Mouse (Mus musculus) telencephalon, adult 2 months (tissue): ENCODE measurements at regions not wholly inside any gene's neighbourhood (a gene's known extent, or its start where the extent isn't known, plus 50 kb on each side); places are given as distances from the start of the nearest gene placed in this dataset.

ENCODE experiments used
- DNase-seq: peaks from one replicate; pipeline ENCODE4 v3.0.0-alpha.2; 2011; ENCODE audit warnings: low read depth, low spot score

DNA sequence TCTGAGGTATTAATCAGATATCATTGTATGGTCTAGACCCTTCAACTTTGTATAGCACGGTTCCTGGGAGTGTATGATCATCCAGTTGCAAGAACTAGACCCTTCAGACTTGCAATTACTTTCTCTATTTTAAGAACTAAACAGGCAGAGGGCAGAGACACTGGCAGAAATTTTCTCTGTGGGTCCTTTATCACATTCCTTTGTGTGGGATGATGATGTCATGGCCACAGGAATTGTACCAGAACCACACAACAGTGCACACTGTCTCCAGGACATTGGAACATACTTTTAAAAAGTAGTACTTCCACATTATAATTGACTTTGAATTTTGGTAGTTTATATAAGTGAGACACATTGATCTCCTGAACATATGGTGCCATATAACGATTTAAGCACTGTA lies 674.2 kb downstream of the Rfpl4b start:
- DNase-seq = no peak

DNA sequence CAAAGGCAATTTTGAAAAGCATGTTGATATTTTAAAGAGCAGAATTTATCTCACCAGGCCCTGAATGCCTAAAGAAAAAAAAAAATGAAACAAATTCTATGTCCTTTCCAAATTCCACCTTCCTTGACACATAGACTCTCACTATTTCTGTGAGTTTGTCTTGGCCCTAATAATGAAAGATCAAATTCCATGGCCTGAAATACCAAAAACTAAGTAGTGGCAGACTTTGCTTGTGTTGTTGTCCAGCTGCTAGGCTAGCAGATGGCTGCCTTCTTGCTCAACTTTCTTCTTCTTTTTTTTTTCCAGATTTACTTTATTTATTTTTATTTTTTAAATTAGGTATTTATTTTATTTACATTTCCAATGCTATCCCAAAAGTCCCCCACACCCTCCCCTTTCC lies 682.4 kb downstream of the Rfpl4b start:
- no peak for DNase-seq

DNA sequence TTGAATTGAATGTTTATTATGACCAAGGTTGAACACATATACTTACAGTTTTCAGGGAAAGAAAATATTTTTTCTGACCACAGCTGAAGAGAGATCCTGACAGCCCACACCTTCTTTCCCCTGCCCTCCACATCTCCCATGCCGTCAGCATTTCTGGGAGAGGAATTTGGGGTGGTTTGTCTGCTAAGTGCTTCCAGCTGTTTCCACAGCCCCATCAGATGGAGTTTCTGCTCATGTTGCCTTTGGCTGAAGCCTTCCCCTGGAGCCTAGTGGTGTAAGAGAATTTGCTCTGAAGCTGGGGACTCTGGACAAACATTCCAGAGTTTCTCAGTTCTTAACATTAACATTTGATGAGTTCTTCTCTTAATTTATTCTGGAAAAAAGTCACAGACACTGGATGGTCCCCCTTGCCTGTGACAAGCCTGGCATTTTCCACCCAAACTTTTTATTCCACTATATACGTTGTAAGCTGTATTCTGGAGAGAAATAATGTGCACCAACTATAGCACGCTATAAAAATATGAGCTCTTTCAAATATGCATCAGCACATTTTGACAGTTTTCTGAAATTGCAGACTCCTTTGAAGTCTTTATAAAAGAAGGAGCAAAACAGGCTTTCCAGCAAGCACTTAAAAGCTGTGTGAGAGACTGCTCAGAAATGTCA lies 699.5 kb downstream of the Rfpl4b start:
- no peak for DNase-seq

DNA sequence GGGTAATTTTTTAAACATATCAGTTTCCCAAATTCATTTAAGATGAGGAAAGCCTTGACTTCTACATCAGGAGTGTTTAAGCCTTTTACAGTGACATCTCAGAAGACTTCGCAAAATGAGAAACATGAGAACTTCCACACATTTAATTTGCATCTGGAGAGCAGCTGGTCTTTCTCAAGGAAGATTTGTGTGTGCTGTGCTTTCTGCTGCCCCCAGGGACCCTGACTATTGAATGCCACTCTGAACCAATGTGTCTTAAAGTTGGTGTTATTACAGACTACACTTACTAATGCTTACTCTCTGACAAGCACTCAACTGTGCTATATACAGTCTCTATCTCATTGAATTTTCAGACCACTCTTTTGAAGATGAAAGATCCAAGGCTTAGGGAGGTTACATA lies 703.0 kb downstream of the Rfpl4b start:
- no peak for DNase-seq

DNA sequence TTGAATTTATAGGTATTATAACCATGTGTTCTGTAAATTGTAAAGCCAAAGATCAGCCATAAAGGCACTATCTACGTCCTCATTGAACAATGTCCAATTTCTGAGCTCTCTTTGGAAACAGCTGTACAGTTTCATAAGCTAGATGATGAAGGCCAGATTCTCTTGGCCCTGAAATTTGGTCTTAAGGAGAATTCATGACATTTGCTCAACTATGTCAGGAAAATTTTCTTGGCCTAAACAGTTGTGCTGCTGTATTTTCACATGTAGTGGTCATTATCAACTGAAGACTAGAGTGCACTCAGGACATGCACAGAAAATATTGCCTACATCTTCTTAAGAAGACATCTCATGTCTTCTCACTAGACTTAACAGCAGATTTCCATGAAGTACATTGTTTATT lies 705.1 kb downstream of the Rfpl4b start:
- no peak for DNase-seq

DNA sequence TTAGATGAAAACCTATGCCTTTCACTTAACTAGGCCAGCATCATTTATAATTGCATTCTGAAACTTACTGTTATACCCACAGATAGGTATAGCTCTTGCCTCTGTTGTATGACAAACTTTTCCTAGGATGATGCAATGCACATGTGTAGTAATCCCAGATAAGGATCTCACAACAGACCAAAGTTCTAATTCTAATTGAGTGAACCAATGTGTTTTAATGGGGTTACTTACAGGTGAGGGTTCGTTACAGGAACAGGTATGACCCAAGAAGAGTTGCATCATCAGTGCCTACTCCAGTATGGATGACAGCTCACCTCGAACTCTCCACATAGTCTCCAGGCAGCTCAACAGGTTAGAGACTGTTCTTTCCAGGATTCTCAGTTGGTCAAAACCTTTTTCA lies 707.4 kb downstream of the Rfpl4b start:
- DNase-seq = no peak

DNA sequence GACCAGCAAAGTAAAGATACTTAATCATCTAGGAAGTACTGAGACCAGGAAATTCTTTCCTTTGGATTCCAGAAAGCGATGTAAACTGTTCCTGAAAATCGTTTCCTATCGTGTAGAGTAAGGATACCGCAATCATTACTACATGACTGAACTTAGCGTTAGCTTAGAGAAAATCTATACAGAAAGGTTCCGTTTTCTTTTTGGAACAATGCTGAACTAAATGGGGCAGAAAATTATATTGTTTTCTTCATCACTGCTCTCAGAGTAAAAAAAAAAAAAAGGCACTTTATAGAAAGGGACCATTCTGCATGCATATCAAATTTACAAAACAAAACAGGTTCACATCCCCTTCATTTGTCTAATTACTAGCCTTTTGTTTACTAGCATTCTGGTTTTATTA lies 713.0 kb downstream of the Rfpl4b start:
- DNase-seq = no peak

DNA sequence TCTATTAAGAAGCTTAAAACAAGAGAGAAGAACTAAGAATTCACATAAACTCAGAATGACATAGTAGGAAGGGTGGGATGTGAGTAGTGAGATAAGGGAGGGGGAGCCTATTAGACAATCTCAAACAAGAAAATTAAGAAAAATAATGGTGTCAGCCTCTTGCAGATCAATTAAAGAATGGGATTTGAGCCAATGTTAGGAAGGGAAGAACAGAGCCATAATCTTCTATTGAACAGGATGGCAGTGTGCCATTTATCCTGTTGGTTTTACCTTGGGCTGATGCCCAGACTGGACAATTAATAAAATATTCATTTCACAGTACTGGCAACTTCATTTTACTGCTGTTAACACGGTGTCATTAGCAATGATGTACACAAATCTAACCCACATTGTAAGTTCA lies 718.0 kb downstream of the Rfpl4b start:
- DNase-seq = no peak

DNA sequence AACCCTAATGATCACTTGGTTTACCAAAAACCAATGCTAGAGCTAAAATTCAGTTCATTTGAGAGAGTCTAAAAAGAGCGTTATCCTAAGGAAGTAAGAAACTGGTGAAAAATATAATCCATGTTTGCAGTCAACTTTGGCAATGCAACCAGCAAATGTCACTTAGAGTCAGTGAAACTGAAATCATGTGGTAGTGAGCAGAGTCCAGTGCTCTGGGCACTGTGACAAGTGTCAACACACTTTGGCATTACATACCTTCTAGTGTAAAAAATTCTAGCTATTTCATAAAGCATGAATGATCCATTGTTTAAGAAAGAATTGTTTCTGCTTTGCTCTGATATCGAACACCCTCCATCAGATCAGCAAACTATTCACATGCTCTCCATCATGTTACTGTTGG lies 743.1 kb downstream of the Rfpl4b start:
- no peak for DNase-seq

DNA sequence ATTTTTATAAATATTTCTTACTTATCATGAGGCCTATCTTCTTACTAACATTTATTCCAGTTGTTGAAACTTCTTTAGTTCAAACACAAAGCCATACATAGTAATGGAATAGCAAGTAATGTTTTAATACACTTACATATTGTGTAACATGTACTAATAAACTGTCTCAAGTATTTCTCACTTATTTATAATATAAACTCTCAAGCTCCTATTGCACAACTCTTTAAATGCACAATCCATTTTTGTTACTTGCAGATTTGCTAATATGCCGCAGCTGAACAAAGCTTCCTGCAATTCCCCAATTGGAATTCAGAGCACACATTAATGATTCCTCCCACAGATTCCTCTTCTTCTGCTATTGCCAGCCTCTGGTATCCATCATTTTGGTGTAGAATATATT lies 749.2 kb downstream of the Rfpl4b start:
- DNase-seq = peak; percentile 13

DNA sequence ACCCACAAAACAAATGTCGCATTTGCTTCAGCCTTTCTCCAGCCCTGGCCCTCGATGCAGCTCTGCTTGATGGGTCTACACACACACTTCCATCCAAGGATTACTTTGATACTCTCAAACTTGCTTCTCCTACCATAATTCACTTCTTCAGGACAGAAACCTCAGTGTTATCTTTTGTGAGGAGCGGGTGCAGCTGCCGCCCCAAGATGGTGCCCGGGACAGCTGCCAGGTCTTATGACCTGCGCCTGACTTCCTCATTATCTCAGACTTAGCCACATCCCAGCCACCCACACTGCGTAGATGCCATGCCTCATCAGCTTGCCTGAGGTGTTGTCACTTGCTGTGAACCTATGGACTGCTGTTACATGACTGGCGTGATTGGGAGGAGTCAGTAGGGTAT lies 762.5 kb downstream of the Rfpl4b start:
- no peak for DNase-seq

DNA sequence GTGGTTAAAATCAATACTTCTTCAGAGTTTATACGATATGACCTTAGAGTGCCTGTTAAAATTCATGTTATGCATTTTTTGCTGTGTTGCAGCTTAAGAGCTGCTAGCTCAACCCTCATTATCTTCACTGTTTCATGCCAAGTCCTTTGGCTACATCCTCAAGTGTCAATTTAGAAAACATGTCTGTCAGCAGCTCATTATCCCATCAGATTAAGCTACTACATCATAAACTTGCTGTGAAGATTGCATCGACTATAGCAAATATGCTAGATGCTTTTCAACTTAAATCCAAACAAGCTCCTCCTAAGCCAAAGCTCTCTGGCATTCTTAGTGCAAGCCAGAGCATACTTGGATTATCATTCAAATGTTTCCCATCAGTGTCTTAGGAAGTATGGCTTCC lies 811.1 kb downstream of the Rfpl4b start:
- DNase-seq = no peak

DNA sequence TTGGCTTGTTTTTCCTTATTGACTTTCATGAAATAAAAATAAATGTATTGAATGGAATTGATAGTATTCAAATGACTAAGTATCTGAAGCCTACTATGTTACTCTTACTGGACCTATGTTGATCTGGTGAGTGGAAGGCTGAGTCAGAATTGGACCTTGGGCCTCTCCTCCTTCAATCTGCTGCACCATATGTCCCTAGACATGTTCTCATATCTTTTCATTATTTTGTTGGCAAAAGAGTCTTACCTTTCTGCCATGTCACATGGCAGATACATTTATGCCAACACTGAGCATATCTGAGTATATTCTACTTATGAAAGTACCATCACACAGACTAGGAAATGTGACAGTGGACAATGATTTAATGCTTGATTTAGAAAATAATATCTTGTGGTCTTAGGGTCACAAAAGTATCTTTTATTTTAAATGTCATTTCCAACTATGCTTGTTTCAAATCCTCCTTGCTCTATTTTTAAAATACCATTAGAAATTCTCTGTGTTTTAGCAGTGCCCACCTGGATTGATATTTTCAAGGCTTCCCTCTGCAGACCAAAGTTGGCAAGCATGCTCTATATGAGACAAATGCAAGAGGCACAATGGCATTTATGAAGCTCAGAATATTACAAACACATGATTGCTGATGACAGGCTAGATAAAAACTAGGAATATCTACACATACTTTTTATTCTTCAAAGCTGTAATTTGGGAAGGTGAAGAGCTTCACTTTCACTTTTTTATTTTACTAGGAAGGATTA lies 825.7 kb downstream of the Rfpl4b start:
- DNase-seq = no peak

DNA sequence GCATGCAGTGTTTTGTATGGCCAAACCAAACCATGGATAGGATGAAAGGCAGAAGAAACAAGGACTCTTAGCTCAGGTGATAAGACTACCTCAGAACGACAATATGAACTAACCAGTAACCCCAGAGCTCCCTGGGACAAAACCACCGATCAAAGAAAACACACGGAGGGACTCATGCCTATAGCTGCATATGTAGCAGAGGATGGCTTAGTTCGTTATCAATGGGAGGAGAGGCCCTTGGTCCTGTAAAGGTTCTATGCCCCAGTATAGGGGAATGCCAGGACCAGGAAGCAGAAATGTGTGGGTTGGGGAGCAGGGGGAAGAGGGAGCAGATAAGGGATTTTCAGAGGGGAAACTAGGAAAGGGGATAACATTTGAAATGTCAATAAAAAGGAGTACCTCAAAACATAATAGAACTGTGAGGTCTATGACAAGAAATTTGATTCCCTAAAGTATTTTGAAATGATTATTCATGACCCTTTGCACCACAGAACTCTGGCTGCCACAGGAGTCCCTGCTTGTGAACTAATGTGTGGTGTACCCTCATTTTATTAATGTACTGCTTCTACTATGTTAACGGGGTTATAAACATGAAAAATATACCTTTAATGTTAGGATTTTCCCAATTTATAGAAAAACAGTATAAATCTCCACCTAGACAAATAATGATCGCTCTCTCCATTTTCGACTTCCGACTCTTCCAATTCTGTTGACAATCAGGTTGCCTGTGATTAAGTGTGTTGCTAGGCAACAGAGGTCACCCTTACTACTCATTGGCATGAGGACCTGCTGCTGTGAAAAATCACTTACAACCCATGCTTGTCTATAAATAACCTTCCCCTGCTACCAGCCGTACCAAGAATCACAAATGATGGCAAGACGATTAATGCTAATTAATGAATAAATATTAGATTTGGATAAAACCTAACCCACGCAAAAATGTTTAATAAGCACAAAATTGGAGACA lies 833.0 kb downstream of the Rfpl4b start:
- no peak for DNase-seq

DNA sequence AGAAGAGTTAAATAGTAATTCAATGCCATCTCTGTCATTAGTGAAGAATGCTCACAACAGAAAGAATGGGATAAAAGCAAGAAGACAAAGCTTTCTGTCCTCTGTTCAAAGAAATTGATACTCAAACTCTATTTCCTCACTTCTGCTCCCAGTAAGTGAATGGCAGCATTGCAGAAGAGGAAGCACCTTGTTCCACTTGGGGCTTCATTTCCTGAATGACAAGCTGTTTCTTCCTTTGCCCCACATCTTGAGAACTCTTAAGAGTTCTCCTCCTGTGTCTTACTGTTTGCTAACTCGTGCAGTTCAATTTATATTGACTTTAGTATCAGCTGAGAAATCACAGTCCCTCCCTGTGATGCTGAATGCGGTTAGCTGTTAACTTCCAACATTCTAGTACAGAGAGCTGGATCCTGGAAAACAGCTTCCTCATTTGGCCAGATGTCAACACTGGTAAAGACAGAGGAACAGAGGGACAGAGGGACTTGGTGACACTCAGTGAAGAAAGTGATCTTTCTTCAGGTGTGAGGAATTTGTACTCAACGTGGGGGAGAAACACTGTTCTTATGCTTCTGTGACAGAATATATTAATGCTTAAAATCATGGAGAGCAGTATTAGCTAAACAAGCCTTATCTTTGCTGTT lies 840.3 kb upstream of the Marcks start:
- no peak for DNase-seq

DNA sequence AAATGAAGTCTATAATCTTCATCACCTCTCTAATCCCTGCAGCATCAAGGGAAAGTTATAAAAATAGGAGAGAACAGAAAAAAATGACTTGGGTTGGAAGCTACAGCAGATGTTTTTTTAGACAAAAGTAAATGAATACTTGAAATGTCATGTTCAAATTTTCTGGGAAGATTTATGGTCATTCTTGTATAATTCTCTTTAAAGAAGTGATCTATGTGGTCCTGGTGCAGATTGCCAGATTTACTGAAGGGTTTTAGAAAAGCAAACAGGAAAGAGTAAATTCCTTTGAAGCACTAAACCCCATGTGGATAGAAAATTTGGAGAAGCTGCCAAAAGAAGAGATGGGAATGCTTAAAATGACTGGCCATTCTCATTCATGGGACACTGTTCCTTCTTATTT lies 821.3 kb upstream of the Marcks start:
- DNase-seq = no peak

DNA sequence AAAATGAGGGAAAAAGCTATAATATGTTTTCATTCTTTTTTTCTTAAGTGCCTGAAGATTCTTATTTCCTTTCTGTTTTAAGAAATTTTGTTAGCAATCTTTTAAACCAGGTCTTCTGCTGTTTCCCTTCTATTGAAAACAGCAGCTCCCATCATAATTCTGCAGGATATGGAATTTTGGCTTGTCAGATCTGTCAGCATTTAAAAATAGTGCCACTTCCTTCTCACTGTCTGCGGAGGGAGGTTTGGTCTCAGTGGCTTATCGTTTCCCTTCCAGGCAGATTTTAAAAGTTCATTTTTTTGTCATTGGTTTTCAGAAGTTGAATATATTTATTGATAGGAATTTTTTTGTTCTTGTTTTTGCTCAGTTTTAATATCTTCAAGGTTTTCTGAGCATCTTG lies 776.1 kb upstream of the Marcks start:
- no peak for DNase-seq

DNA sequence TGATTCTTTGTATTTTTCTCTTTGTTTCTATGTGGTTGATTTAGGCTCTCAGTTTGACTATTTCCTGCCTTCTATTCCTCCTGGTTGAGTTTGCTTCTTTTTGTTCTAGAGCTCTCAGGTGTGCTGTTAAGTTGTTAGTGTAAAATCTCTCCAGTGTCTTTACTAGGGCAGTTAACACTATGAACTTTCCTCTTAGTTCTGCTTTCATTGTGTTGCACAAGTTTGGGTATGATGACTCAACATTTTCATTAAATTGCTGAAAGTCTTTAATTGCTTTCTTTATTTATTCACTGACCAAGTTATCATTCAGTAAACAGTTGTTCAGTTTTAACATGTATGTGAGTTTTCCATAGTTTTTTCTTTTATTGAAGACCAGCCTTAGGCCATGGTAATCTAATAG lies 772.9 kb upstream of the Marcks start:
- DNase-seq = no peak

DNA sequence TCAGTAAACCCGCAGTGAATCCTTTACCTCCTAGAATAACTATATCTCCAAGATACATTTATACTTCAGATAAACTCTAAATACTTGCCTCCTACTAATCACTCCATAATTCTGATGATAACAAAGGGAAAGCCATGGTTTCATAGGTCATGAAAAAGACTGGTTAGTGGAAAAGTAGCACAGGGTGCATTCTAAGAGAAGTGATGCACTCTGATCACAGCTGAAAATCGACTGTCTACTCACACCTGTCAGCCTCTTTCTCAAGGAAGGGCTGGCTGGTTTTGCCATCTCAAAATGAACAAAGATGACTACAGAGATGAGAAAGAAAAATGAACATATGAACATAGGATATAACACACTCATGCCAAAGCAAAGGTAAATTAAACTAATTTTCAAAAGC lies 769.6 kb upstream of the Marcks start:
- DNase-seq = no peak

DNA sequence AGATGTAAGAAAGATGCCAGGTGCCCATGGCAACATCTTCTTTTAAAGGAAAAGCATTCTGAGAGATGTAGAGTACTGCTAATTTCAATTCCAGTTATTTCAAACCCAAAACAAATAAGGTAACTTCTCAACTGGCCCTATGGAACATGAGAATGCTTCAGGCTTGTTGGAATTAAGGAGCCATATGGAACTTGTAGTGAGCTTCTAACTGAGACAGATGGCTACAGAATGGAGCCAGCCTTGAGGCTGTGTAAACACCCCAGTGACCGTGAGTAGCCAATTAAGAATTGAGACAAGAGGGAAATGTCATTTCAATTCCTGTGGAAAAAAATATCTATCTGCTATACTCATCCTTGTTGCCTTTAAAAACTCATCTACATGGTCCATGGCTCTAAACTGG lies 769.0 kb upstream of the Marcks start:
- DNase-seq = peak; percentile 63

DNA sequence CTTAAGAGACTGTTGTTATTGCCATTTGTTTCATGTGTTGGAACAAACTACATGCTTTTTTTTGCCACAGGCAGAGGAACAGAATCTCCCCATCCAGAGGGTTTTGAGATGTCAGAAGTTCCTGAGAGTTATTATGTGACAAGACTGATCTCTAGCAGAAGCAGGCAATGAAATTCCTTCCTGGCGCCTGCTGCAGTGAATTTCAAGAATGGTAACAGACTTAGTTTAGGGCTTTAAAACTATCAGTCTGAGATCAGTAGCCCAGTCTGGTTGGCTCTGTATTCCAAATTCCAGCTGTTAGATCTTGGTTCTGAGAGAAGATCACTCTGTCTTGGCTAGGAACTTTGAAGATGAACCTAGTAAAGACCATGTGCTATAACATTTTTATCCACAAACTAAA lies 749.2 kb upstream of the Marcks start:
- DNase-seq = no peak

DNA sequence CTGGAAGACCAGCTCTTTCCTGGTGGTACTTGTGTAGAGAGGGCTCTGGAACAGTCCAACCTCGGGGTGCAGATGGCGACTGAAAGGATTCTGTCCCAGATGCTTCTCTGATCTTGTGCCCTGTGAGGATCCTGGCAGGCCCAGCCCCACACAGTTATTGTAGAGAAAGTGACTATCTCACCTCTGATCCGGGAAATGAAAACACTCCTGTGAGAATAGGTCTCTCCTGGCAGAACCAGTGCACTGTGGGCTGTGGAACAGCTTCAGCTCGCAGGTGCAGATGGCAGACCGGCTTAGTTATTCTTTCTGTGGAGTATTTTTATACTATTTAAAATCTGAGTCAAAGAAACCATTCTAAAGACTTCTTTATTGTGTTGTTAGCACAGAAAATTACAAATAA lies 742.1 kb upstream of the Marcks start:
- no peak for DNase-seq
